Mouse (Mus musculus): ENCODE measurements around the gene Aqp9. TPM values are rescaled to one million over a fixed set of nuclear protein-coding genes. Genes with fewer than 3 reads are reported as not detected.
"Not testable (repeated sequence)": the region's sequence is repeated elsewhere in the genome, so short reads cannot be mapped to it uniquely, and the experiment has no call there.

Aqp9 gene
- polyA plus RNA-seq, 1 experiment from 2014 or later: 0.39 TPM

DNA sequence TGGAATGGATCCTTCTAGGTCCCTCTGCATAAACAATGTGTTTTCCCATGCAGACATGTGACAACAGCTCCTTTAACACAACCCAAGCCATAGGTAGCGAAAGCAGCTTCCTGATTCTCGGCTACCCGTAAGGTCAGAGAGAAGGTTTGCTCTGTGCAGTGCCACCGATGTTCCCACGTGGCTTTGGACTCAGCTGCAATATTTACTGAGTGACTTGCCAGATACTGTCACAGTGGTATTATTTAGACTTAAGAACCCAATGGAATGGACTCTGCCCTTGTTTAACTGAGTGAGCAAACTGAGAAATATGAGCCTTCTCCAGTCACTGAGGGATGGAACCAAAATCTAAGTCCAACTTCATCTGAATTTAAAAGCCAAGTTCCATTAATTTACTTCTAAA is 35.3 kb downstream of the Aqp9 start:
- Histone ChIP-seq H3K27me3 (replicated peaks) (peaks cover 17% of the 10 kb centered on the region; the same call in 1 of the 2 replicates), H3K9ac (no peak overlapping the region), H3K4me3 (no peak overlapping the region), H3K9me3 (no peaks in the 10 kb centered on the region), H3K4me1 (no peaks in the 10 kb centered on the region), H3K27ac (replicated peaks) (no peak overlapping the region), H3K4me2 (no peak overlapping the region), H3K36me3 (no peaks in the 10 kb centered on the region)
- 84% methylated on average over 5 of the region's 5 CpGs for WGBS
- no peak for ATAC-seq (ENCODE audit: extremely low read depth, insufficient number of reproducible peaks, low FRiP score, low TSS enrichment)

DNA sequence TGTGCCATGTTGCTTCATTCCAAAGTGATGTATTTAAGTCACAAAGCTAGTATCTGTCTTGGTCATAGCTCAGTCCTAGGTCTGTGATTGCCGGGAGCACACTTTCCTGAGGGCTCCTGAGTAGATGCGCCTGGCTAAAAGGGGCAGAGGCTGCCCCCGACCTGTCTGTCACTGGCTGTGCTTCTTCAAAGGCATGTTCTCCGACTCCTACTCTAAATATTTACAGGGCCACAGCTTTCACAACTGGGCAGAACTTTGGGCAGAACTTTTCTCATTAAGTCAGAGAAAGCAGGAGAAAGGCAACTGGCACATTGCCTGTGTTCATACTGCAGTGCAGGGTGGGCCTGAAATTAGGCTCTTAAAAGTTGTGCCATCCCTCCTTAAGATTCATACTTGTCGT is 36.7 kb downstream of the Aqp9 start:
- Histone ChIP-seq H3K4me1 (no peaks in the 10 kb centered on the region), H3K27me3 (replicated peaks) (peaks cover 21% of the 10 kb centered on the region), H3K4me3 (no peak overlapping the region), H3K9me3 (no peaks in the 10 kb centered on the region), H3K4me2 (no peak overlapping the region), H3K36me3 (no peaks in the 10 kb centered on the region), H3K9ac (no peak overlapping the region), H3K27ac (replicated peaks) (no peak overlapping the region)
- ATAC-seq (ENCODE audit: extremely low read depth, insufficient number of reproducible peaks, low FRiP score, low TSS enrichment): no peak
- 58% methylated on average over 5 of the region's 5 CpGs for WGBS

DNA sequence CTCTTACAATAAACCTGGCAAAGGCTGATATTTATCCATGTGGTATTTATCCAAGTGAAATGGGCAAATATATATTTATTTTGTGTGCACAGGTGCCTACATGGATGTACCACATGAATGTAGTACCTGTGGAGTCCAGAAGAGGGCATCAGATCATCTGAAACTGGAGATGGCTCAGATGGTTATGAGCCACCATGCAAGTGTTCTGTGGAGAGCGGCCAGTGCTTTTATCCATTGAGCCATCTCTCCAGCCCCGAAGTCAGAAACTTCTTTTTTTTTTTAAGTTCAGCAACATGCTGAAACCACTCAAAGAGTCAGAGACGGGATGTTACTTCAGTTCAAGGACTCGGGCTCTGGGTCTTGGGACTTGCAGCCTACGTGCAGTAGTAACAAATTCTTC is 39.6 kb downstream of the Aqp9 start:
- H3K9ac ChIP-seq: no peak overlapping the region
- ATAC-seq (ENCODE audit: extremely low read depth, insufficient number of reproducible peaks, low FRiP score, low TSS enrichment): no peak
- H3K27me3 ChIP-seq (replicated peaks): peaks cover 48% of the 10 kb centered on the region
- H3K4me2 ChIP-seq: no peak overlapping the region
- WGBS: 56% methylated on average over 5 of the region's 5 CpGs
- H3K27ac ChIP-seq (replicated peaks): no peak overlapping the region
- H3K9me3 ChIP-seq: no peaks in the 10 kb centered on the region
- H3K4me3 ChIP-seq: no peak overlapping the region
- H3K4me1 ChIP-seq: no peaks in the 10 kb centered on the region
- H3K36me3 ChIP-seq: no peaks in the 10 kb centered on the region

DNA sequence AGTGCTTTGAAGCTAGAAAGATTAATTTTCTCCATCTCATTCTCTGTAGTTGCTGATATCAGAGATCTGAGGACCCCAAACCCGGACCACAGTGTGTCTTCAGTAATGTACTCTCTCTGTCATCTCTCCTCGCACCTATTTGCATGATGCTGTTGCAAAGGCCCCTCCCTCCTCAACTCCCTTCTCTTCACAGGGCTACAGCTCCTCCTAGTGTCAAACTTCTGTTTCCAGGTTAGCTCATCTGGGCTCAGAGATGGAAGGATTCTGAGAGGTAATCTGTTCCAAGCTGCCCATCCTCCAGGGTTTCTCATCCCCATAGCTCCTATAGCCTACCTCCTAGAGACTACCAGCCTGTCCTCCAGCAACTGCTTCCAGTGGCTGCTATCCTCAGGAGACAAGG is 42.3 kb downstream of the Aqp9 start:
- 25% methylated on average over 2 of the region's 2 CpGs for WGBS

DNA sequence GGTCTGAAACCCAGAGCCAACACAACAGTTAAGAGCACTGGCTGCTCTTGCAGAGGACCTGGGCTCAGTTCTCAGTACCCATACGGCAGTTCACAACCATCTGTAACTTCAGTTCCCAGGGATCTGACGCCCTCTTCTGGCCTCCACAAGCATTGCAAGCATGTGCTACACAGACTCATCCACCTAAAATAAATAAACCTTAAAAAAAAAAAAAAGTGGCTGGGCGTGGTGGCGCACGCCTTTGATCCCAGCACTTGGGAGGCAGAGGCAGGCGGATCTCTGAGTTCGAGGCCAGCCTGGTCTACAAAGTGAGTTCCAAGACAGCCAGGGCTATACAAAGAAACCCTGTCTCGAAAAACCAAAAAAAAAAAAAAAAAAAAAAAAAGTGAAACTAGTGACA is 45.4 kb downstream of the Aqp9 start:
- not testable (repeated sequence) for H3K4me2 ChIP-seq; H3K4me3 ChIP-seq; ATAC-seq (ENCODE audit: extremely low read depth, insufficient number of reproducible peaks, low FRiP score, low TSS enrichment); H3K27ac ChIP-seq (replicated peaks); H3K4me1 ChIP-seq; H3K36me3 ChIP-seq; H3K9me3 ChIP-seq; H3K9ac ChIP-seq
- H3K27me3 ChIP-seq (replicated peaks): peaks cover 31% of the 10 kb centered on the region
- WGBS: 88% methylated on average over 7 of the region's 8 CpGs

More for the DNA sequence above, 42.3 kb downstream of the Aqp9 start:
- Histone ChIP-seq H3K9ac (no peak overlapping the region), H3K36me3 (no peaks in the 10 kb centered on the region), H3K9me3 (0 out of 2 replicates have a peak, but pooled peaks cover 4% of the 10 kb centered on the region), H3K4me2 (no peak overlapping the region), H3K27ac (replicated peaks) (no peak overlapping the region), H3K27me3 (replicated peaks) (peaks cover 41% of the 10 kb centered on the region), H3K4me3 (no peak overlapping the region), H3K4me1 (no peaks in the 10 kb centered on the region)
- ATAC-seq (ENCODE audit: extremely low read depth, insufficient number of reproducible peaks, low FRiP score, low TSS enrichment): no peak

DNA sequence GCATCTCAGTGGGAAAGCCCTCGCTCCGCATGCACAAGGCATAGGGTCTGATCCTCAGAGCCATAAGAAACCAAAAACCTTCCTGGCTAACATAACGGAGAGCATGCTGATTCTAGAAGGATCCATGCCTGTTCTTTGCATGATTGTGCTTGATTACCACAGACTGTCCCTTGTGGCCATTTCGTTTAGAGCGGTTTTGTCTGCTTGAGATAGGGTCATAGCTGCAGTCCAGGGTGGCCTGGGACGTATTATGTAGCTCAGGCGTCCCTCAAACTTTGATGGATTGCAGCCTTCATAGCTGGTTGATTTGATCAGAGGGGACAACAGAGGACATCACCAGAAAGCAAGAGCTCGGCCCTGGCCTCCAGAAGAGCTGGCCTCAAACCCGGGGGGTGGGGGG is 47.6 kb downstream of the Aqp9 start:
- Histone ChIP-seq H3K4me2 (no peak overlapping the region), H3K27me3 (replicated peaks) (peaks cover 17% of the 10 kb centered on the region), H3K36me3 (no peaks in the 10 kb centered on the region), H3K9me3 (0 out of 2 replicates have a peak, but pooled peaks cover 4% of the 10 kb centered on the region), H3K27ac (replicated peaks) (no peak overlapping the region), H3K4me3 (no peak overlapping the region), H3K4me1 (no peaks in the 10 kb centered on the region), H3K9ac (no peak overlapping the region)
- WGBS: 71% methylated on average over 9 of the region's 9 CpGs
- ATAC-seq (ENCODE audit: extremely low read depth, insufficient number of reproducible peaks, low FRiP score, low TSS enrichment): no peak

DNA sequence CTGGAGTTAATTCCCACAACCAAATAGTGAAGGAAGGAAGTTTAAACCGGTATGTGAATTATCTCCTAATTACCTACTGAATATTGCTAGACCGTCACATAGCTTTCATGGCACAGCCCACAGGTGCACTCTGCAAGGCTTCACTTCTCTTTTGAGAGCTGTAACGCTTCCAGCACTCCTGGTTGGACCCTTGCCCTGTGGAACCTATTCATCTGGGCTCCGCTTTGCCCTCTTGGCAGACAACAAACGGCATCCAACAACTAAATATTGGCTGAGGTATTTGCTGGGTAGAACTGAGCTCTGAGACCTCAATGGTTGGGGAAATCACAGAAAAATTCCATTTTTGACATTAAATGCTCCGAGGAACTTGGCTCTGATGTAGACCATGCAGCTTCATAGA is 55.3 kb downstream of the Aqp9 start:
- Histone ChIP-seq H3K9me3 (no peaks in the 10 kb centered on the region), H3K27me3 (replicated peaks) (no peaks in the 10 kb centered on the region), H3K4me1 (no peaks in the 10 kb centered on the region), H3K4me3 (no peak overlapping the region), H3K4me2 (no peak overlapping the region), H3K9ac (no peak overlapping the region), H3K36me3 (no peaks in the 10 kb centered on the region), H3K27ac (replicated peaks) (no peak overlapping the region)
- 76% methylated on average over 6 of the region's 6 CpGs for WGBS
- no peak for ATAC-seq (ENCODE audit: extremely low read depth, insufficient number of reproducible peaks, low FRiP score, low TSS enrichment)

DNA sequence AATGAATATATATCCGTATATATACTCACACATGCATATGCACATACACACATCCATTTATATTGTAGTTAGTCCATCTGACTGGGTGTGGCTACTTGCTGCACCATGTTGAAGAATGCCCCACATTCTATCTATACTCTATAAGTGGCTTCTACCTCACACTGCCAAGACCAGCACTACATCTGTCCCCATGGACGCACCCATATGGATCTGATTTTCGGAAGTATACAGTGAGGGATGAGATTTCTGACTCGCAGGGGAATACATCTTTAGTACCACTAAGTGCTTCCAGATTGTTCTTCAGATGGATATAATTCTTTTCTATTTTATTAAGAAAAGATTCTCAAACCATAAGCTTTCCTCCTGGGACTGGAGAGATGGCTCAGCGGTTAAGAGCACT is 65.0 kb downstream of the Aqp9 start:
- WGBS: 86% methylated on average over 5 of the region's 5 CpGs
- Histone ChIP-seq H3K9me3 (no peaks in the 10 kb centered on the region), H3K4me3 (no peak overlapping the region), H3K4me1 (no peaks in the 10 kb centered on the region), H3K4me2 (no peak overlapping the region), H3K9ac (no peak overlapping the region), H3K27me3 (replicated peaks) (no peaks in the 10 kb centered on the region), H3K36me3 (no peaks in the 10 kb centered on the region), H3K27ac (replicated peaks) (no peak overlapping the region)
- ATAC-seq (ENCODE audit: extremely low read depth, insufficient number of reproducible peaks, low FRiP score, low TSS enrichment): no peak

DNA sequence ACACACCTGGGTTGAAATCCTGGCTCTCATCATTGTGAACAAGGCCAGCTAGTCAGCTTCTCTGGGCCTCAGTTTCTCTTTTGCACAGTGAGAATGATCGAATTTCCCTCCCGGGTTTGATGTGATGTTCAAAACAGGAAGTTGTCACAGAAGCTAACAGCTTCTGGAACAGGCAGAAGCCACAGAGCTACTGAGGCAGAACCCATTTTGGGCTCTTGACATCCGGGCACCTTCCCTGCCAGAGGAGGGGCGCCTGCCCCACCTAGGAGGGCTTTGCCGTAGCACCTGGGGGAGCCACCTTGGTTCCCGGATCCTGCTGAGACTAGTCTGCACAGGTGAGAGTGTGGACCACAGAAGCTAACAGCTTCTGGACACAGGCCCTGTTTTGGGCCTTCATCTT is 74.4 kb downstream of the Aqp9 start:
- Histone ChIP-seq H3K27me3 (replicated peaks) (no peaks in the 10 kb centered on the region), H3K27ac (replicated peaks) (no peak overlapping the region), H3K4me3 (no peak overlapping the region), H3K9me3 (no peaks in the 10 kb centered on the region), H3K9ac (no peak overlapping the region), H3K36me3 (no peaks in the 10 kb centered on the region), H3K4me2 (no peak overlapping the region), H3K4me1 (no peaks in the 10 kb centered on the region)
- ATAC-seq (ENCODE audit: extremely low read depth, insufficient number of reproducible peaks, low FRiP score, low TSS enrichment): no peak
- WGBS: 82% methylated on average over 6 of the region's 6 CpGs

DNA sequence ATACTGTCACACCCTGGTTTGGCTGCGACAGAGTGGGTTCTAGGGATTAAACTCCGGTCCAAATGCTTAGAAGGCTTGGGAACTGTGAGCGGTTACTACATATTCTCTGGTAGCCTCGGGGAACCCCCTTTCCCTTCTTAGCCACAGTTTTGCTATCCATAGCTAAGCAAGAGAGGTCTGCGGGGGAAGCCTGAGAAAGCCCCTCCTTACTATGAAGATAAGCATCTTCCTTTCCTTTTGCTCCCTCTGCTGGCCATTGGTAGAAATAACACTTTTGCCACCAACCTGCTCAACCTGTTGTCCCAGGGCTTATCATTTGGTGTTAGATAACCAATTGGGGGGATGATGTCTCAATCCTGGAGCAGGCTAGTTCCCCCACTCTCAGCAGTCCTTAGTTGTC is 76.4 kb downstream of the Aqp9 start:
- no peak for ATAC-seq (ENCODE audit: extremely low read depth, insufficient number of reproducible peaks, low FRiP score, low TSS enrichment)
- WGBS: 75% methylated on average over 5 of the region's 5 CpGs
- Histone ChIP-seq H3K9me3 (no peaks in the 10 kb centered on the region), H3K9ac (no peak overlapping the region), H3K27me3 (replicated peaks) (no peaks in the 10 kb centered on the region), H3K36me3 (no peaks in the 10 kb centered on the region), H3K4me1 (no peaks in the 10 kb centered on the region), H3K4me3 (no peak overlapping the region), H3K4me2 (no peak overlapping the region), H3K27ac (replicated peaks) (no peak overlapping the region)

DNA sequence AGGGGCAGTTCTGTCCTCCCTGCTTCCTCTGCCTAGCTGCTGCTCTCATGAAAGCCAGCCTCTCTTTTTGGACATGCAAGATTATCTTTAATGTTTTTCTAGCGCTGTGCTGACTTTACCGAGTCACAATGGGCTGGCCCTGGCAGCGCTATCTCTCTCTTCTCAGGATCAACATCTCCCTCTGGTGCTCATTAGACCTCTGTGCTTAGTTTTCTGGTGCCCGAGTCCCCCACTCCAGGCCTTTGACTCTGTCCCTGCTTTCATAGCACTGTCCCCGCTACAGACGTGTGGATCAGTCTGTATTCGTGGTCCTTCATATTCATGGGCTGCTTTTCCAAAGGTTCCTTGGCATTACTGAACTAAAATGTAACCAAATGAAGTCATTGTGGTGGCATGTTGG is 89.3 kb downstream of the Aqp9 start:
- ATAC-seq (ENCODE audit: extremely low read depth, insufficient number of reproducible peaks, low FRiP score, low TSS enrichment): no peak
- WGBS: 46% methylated on average over 7 of the region's 7 CpGs
- Histone ChIP-seq H3K4me3 (no peak overlapping the region), H3K4me2 (no peak overlapping the region), H3K27me3 (replicated peaks) (no peaks in the 10 kb centered on the region), H3K4me1 (peaks cover 26% of the 10 kb centered on the region; the same call in 1 of the 2 replicates), H3K9ac (no peak overlapping the region), H3K27ac (replicated peaks) (0 out of 2 replicates have a peak overlapping the region, but pooled peaks have one; percentile 2), H3K9me3 (no peaks in the 10 kb centered on the region), H3K36me3 (no peaks in the 10 kb centered on the region)

DNA sequence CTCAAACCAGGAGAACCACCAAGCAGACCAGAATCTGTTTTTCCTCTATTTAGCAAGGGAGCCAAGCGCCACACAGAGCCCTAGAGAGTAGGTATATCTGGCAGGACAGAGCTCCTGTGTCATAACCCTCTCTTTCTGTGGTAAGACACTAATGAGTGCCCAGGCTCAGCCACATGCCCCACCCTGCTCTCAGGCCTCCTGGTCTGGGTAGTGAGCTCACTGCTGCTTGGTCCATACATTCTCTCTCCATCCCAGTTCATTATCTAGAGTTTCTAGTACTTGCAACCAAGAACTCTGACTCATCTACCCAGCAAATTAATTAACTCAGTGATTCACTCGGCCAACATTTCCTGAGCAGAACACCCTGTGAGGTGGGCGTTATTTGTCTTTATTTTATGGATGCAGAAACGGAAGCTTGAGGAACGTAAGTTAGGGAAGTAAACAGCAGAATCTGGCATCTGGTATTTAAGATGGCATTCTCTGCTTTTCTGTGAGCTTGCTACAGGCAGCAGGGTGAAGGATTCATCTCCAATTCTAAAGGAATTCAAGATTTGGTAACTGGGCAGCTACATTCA is 91.1 kb downstream of the Aqp9 start:
- ATAC-seq (ENCODE audit: extremely low read depth, insufficient number of reproducible peaks, low FRiP score, low TSS enrichment): no peak
- H3K9me3 ChIP-seq: no peaks in the 10 kb centered on the region
- H3K4me2 ChIP-seq: no peak overlapping the region
- 77% methylated on average over 5 of the region's 5 CpGs for WGBS
- H3K36me3 ChIP-seq: no peaks in the 10 kb centered on the region
- H3K27me3 ChIP-seq (replicated peaks): no peaks in the 10 kb centered on the region
- no peak overlapping the region for H3K9ac ChIP-seq
- H3K4me3 ChIP-seq: no peak overlapping the region
- no peak overlapping the region for H3K27ac ChIP-seq (replicated peaks)
- H3K4me1 ChIP-seq: peaks cover 30% of the 10 kb centered on the region; the same call in 1 of the 2 replicates

All from heart, embryonic 13.5 days (tissue).